Mouse (Mus musculus) MEL (cell line): ENCODE measurements around the gene Hook2.
A peak's percentile ranks its signal among the peaks of the same experiment; 100 is the strongest.

Experiments used
- BHLHE40 ChIP-seq: IDR thresholded peaks from 2 replicates; pipeline ENCODE4 v1.6.1; 2012; ENCODE audit warnings: low read depth, mild to moderate bottlenecking, inconsistent platforms, low read length, improper control_type of control experiment, borderline replicate concordance
- CTCF ChIP-seq, 3 experiments: IDR thresholded peaks in 2 of 3; conservative IDR thresholded peaks in 1 of 3; 2 replicates each; pipeline ENCODE4 v1.5.1; 2011 to 2012; ENCODE audit warnings: low read length in 3 of 3, low read depth in 2 of 3, mild to moderate bottlenecking in 2 of 3, improper control_type of control experiment in 1 of 3, inconsistent platforms in 1 of 3, mixed read lengths in 1 of 3, moderate library complexity in 1 of 3; ENCODE audit not compliant: control insufficient read depth in 1 of 3, insufficient read depth in 1 of 3, poor library complexity in 1 of 3, severe bottlenecking in 1 of 3
- EP300 ChIP-seq, 2 experiments: IDR thresholded peaks; 2 replicates each; pipeline ENCODE4 v1.6.1; 2011; ENCODE audit warnings: improper control_type of control experiment in 2 of 2, low read length in 2 of 2, low read depth in 1 of 2, mild to moderate bottlenecking in 1 of 2
- MAFK ChIP-seq: IDR thresholded peaks from 2 replicates; pipeline ENCODE4 v1.6.1; 2011; ENCODE audit warnings: low read depth, mild to moderate bottlenecking, low read length, improper control_type of control experiment, borderline replicate concordance
- MYB ChIP-seq: IDR thresholded peaks from 2 replicates; pipeline ENCODE4 v1.6.1; 2011; ENCODE audit warnings: mild to moderate bottlenecking, low read depth, low read length, improper control_type of control experiment
- POLR2A ChIP-seq, 2 experiments: IDR thresholded peaks; 2 replicates each; pipeline ENCODE4 v1.6.1; 2011 to 2012; ENCODE audit warnings: low read length in 2 of 2, mild to moderate bottlenecking in 2 of 2, control low read depth in 1 of 2, improper control_type of control experiment in 1 of 2, low read depth in 1 of 2, moderate library complexity in 1 of 2; ENCODE audit not compliant: control insufficient read depth in 1 of 2, insufficient read depth in 1 of 2, poor library complexity in 1 of 2
- ZC3H11A ChIP-seq: IDR thresholded peaks from 2 replicates; pipeline ENCODE4 v1.6.1; 2012; ENCODE audit warnings: low read depth, mild to moderate bottlenecking, inconsistent platforms, low read length, improper control_type of control experiment

DNA sequence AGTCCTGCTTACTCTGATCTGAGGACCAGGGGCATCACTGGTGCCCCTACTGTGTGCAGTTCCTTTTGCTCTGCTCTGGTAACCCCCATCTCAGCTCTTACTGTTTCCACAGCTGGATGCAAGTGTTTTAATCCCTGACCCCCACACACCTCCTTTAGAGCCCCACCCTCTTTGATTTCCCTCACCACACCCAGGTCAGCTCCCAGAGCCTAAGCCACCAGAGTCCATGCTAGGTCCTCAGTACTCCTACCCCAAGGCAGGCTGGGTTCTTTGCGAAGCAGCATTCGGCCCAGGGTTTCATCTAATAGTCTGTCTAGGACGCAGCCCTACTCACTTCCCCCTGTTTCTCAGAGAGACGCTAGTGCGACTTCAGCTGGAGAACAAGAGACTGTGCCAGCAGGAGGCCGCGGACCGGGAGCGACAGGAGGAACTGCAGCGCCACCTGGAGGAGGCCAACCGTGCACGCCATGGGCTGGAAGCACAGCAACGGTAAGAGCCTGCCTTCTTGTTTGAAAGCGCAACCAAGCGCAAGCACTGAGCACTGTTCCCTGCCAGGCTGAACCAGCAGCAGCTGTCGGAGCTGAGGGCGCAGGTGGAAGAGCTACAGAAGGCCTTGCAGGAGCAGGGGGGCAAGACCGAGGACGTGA, 7.4 kb downstream of the Hook2 start:
- TF ChIP-seq ZC3H11A (peak; percentile 68), BHLHE40 (no peak), MYB (no peak), CTCF (IDR thresholded peaks at IDR 0.05 in 2 of 3, conservative IDR thresholded peaks at IDR 0.05 in 1 of 3; ENCODE audit: control insufficient read depth in 1 of 3, insufficient read depth in 1 of 3, low read depth in 2 of 3, low read length in 3 of 3, poor library complexity in 1 of 3, severe bottlenecking in 1 of 3) (peak in 2 of 3 experiments; percentile 83 to 97), POLR2A (IDR thresholded peaks at IDR 0.05; ENCODE audit: control insufficient read depth in 1 of 2, insufficient read depth in 1 of 2, low read depth in 1 of 2, low read length in 2 of 2, poor library complexity in 1 of 2) (no peak), MAFK (no peak), EP300 (IDR thresholded peaks at IDR 0.05; ENCODE audit: low read depth in 1 of 2, low read length in 2 of 2) (no peak)
